Mouse (Mus musculus): ENCODE results near the gene 1700001P01Rik.
A peak's percentile ranks its signal among the peaks of the same experiment; 100 is the strongest.

1700001P01Rik gene

DNA sequence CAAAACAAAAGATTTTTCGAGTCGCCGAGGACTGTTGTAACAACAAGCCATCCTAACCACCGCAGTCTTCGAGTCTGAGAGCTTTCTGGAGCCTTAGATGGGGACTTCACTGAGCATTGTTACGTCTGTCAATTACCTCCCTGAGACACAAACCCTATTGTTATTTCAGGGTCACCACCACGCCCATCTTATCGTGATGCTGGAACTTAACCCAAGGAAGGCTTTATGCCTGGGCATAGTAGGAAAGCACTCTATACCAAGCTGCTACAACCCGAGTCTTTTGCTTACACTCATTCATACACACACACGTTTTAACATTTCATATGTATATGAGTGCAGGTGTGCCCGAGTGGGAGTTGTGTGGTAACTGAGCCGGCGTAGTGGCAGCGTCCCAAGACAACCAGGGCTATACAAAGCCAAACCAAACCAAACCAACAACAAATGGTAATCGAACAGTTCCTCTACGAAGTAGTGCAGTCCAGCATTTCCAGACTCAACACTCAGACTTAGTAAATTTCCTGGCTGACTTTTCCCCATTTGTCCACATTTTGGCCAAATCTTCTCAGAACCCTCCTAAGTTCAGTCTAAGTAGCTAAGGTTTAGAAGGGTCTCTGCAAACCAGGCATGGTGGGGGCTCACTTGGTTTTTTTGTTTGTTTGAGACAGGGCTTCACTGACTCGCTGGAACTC lies at the start of gene 1700001P01Rik:
Gene 1700001P01Rik (minus strand): TSS at position 111 of the 689 bp plus-strand sequence.
- DNase-seq = no peak

DNA sequence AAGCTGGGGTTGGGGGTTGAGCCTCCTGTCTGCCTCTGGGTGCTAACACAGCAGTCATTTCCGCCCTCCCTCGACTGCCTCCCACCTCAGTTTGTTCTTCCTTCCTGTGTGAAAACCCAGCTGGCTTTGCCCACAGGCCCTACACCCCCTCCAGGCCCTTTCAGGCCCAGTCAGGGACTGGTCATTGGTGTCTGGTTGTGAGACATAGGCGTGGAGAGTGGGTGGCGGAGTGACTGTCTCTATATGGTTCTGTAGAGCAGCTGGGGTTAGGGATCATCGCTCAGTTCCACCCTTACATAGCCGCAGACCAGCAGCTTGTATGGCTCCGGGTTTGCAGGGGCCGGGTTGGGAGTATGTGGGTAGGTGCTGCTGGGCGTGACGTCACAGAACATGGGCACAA lies 49.6 kb upstream of the 1700001P01Rik start:
- no peak for DNase-seq

DNA sequence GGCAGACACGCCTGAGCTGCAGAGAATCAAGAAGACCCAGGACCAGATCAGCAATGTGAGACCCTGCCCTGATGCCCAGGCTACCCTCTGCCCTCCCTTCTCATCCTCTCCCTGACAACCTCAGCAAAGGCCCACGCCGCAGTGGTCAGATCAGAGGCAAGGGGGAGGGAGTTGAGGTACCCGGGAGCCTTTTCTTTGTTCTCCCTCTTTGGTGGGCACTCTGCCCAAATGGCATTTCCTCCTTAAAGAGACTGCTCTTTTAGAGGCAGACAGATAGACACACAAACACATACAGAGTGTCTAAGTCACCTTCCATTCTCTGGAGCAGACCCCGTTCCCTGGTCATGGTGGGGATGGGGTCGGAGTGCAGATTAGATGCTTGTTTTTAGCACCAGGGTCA lies 49.2 kb upstream of the 1700001P01Rik start:
- no peak for DNase-seq

DNA sequence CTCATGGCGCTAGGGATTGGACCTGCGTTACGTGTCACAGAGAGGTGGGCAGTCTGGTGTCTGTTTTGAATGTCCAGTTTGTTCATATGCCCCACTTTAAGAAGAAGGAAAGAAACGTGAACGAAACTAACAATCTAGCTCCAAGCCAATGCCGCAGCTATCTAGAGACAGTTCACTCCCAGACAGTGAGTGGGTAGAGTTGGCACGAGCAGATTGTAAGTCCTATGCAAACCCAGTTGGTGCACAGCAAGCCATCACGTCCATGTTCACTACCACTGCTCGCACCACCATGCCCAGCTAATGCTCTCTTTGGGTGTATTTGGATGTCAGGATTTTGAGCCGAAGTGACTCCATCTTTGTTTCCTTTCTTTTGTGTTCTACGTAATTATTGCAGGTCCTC lies 48.5 kb upstream of the 1700001P01Rik start:
- no peak for DNase-seq

DNA sequence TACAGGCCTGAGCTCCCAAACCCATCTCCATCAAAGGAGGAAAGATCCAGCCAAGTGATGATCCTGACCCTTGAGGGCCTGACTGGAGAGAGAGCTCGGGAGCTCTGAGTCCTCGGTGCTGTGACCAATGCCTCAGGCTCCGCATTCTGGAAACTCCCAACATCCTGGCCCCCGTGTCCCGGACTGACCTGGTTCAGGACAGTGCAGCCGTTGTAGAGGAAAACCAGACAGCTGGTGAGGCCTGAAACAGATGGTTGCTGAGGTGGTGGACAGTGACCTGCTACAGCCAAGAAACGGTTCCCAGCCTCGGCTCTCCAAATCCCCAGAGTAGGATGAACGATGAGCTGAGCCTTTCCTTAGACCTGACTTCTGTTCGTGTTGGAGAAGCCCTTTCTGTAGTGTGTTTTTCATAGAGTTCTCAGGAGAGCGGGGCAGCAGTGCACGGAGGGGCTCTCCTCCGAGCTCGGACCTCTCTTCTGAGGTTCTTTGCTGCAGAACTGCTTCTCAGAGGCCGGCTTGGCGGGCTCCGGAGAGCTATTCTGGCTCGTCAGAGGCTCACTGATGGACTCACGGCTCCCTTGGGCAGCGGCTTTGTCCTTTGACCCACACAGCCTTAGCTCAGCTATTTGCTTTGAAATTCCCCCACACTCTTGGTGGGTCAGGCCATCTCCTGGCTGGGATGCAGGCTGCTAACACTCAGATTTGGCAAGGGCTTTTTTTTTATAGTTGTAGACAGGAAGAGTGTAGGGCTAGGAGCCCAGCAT lies 47.3 kb upstream of the 1700001P01Rik start:
- DNase-seq = peak; percentile 28

DNA sequence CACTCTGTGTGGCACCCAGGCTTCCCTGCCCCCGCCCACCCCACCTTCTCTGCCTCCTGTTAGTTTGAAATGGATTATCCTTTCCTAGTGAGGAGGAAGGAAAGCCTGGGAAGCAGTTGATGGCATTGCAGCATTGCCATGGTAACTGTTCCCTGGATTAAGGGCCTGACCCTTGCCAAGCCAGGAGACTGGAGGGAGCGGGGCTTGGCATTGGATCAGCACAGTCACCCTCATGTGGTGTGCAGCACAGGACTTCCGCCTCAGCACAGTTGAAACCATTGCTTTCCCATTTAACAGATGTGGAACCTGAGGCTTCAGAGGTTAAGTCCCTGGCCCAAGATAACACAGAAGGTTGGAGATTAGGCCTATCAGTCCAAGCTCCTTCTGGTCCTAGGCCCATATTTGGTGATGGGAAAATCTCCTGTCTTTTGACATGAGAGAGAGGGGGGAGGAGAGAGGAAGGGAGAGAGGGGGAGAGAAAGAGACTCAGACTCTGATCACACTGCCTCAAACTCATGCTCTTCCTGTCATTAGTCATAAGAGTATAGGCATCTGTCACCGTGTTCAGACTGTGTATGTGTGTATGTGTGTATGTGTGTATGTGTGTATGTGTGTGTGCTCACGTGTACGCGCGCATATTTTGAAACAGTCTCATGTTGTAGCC lies 45.8 kb upstream of the 1700001P01Rik start:
- no peak for DNase-seq

DNA sequence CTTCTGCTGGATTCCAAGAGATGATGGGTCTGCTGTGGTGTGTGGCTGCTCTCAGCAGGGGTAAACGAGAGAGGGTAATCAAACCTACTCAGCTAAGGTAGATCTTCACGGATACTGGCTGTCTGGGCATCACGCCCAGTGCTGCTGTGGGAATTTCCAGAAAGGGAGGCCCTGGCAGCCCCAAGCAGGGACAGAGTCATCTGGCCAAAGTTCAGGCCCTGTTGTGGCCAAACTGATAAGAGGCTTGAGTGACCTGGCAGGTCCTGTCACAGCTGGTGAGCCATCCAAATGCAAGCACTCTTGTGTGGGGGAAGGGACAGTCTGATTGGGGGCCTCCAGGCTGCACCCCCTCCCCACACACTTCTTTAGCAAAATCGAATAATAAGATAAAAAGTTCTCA lies 45.1 kb upstream of the 1700001P01Rik start:
- peak; percentile 89 for DNase-seq

DNA sequence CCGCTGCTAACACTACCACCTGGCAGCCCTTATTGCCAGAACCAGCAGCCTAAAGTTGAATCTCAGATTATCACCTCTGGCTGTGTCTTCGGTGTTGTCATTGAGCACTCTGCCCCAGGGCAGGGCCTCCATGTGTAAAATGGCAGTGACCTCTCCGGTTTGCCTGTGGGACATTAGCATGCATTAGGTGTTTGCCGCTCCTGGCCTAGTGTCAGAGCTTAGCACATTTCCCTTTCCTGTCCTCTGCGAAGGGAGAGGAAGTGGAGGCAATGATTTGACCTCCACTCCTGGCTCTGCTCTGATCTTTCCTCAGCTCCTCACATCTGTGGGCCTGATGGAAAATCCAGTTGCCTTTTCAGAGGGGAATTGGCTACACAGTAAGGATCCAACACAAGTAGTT lies 44.2 kb upstream of the 1700001P01Rik start:
- no peak for DNase-seq

DNA sequence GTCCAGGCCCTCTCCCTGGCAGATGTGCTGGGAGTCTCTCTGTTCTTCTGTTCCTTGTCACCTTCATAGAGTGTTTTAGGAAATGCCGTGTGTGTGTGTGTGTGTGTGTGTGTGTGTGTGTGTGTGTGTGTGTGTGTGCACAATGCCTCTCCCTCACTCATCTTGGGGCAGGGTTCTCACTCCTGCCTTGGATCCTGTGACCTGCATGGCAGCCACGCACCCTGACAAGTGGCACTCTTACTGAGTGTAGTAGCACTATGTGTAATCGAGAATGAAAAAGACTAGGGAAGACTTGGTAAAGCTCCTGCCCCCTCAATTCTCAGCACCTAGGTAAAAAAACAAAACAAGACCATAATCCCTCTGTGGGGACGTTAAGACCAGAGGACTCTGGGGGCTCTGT lies 43.4 kb upstream of the 1700001P01Rik start:
- no peak for DNase-seq

DNA sequence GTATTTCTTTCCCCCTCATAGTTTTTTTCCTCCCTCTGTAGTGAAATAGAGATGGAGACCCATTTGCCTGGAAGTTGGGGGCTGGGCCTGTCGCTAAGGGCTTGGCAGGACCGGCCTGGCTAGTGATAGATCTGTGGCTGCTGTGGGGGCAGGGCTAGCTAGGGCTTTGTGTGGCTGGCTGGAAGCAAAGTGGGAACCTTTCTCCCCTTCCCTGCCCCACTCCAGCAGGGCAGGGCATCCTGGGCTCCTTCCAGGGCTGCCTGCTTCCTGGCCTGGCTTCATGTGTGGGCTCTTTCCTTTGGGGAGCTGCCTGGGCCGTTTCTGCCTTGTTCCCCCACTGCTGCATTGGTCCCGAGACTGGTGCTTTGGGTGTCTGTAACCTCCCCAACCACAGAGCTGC lies 42.9 kb upstream of the 1700001P01Rik start:
- DNase-seq = no peak

DNA sequence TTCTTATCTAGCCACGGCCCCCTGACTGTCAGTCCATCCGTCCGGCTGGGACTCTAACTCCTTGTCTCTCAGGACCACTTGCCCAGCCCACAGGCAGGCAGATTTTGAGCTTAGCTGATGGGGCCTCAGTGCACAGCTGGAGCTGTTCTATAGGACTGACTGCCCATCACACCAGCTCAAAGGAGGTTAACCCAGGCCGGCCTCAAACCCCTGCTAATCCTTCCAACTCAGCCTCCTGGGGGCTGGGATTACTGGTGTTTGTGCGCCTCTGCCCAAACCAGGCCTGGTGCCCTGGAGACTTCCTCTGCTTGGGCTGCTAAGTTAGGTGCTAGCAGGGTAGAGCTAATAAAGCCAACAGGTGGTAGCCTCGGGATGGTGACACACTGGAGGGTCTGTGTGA lies 42.3 kb upstream of the 1700001P01Rik start:
- no peak for DNase-seq

DNA sequence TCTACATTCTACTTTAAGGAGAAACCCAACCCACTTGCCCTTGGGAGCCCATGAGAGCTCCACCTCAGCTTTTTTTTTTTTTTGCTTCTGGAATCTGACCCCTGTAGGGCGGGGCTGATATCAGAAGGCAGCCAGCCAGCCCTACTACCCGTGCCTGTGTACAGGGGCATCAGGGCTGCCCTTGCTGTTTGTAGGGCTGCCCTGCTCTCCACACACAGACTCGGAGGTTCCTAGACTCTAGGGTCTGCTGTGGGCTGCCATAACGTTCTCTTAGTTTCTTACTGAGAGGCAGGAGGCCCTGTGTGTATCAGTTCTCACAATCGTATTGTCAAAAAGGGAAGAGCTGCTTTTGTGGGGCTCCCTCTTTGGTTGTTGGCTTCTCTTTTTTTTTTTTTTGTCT lies 41.7 kb upstream of the 1700001P01Rik start:
- DNase-seq = peak; percentile 71

DNA sequence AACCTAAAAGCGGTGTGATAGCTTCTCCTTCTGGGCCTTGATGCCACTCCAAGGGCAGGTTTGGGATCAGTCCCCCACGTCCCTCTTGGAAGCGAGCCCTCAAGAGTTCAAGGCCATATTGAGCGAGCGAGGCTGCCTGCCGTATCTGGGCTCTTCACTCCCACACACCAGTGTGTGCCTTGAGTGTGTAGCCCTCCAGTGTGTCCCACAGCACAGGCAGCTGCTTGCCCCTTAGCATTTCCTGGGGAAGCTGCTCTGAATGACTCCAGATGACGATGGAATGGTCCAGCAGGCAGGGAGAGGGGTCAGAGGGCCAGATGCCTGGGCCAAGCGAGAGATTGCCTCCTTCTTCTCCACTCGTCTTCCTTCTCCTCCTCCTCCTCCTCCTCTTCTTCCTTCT lies 41.2 kb upstream of the 1700001P01Rik start:
- DNase-seq = peak; percentile 25

DNA sequence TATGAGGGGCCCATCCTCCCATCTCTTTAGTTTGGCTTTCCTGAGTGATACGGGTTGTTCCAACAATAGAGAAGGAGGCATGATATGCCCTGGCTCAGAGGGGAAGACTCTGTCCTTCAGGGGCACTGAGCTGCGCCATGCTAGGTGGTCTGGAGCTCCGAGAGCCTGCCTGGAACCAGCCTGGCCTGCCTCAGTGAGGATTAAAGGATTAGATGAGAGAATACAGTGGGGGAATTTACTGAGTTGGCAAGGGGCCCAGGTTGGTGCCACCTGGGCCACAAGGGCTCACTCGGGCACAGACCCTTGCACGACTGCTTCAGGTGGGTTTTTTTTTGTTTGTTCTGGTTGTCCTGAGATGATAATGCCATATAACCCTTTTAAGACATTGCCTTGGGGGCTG lies 40.5 kb upstream of the 1700001P01Rik start:
- DNase-seq = no peak

DNA sequence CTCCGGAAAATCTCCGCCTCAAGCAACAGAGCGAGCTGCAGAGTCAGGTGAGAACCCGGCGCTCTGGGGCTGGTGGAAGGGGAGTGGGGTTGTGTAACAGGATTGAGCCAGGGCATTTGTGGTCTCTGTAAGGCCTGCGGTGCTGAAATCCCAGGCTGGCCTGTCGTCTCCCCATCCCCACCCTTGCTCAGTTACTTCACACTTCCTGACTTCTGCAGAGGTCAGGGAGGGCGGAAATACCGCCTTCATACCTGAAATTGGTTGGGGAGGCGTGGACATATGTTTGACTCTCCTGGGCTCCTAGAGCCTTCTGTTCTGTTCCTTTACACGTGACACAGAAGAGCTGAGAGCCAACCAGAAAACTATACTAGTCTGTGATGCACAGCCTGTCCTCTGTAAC lies 40.0 kb upstream of the 1700001P01Rik start:
- DNase-seq = no peak

DNA sequence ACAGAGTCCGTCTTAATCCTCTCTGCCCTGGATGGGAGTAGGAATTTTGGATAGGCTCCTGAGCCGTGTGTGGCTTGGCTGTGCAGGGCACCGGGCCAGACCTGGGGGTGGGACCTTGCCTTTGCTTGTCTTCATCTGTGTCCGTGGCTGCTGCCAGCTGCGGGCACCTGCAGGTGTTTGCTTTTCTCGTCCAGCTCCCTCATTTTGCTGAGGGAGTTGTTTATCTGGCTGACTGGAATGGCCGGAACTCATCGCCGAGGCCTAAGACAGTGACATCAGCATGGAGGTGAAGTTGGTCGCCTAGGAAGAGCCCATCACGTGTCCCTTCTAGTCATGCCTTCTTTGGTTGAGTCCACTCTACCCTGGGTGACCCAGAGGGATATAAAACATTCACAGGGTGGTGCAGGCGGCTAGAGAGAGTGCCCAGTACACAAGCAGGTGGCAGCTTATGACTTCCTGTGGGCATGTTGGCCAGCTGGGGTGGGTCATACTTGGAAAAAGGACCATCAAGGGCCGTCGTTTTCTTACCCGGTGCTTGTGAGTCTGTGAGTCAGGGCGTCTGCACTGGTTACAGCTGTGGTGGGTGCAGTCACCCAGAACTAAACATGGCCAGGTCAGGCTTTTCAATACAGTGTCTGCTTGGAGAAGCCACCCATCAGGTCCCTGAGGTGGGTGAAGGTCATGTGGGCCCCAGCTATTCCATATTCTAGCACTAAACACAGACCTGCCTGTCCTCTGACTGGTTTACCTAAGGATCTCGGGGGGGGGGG lies 38.2 kb upstream of the 1700001P01Rik start:
- DNase-seq = peak; percentile 78

DNA sequence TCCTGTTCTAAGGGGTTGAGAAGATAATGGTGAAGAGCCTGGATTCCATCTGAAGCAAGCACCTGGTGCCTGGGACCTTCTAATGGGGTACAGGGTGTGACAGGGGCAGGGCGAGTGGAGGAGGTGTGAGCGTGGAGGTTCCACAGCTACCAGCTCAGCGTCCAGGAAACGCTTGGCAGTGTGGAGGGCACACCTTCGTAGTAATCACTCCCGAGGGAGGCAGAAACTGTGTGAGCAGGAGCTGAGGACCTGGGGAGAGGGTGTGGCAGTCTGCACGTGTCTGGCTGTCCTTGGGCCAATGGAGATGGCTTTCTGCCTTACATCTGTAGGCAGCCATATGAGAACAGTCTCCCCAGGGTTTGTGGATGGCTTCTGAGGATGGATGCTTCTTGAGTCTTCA lies 37.4 kb upstream of the 1700001P01Rik start:
- DNase-seq = no peak

DNA sequence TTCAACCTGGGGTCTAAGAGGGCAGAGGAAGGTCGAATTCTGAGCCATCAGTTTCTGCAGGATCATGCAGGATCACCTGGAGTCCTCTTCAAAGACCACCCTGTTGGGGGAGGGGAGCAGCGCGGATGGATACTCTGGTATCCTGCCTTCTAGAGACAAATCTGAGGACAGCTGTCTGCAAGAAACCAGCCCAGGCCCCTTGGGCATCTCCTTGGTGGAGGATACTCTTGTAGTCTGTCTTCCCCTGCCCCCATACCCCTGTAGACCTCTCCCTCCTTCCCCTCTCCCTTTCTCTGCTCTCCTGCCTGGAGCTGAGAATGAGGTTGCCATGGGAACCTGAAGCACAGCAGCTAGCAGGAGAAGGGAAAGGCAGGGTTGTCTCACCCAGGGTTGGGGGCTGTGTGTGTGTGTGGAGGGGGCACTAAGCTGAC lies 36.8 kb upstream of the 1700001P01Rik start:
- DNase-seq = no peak

DNA sequence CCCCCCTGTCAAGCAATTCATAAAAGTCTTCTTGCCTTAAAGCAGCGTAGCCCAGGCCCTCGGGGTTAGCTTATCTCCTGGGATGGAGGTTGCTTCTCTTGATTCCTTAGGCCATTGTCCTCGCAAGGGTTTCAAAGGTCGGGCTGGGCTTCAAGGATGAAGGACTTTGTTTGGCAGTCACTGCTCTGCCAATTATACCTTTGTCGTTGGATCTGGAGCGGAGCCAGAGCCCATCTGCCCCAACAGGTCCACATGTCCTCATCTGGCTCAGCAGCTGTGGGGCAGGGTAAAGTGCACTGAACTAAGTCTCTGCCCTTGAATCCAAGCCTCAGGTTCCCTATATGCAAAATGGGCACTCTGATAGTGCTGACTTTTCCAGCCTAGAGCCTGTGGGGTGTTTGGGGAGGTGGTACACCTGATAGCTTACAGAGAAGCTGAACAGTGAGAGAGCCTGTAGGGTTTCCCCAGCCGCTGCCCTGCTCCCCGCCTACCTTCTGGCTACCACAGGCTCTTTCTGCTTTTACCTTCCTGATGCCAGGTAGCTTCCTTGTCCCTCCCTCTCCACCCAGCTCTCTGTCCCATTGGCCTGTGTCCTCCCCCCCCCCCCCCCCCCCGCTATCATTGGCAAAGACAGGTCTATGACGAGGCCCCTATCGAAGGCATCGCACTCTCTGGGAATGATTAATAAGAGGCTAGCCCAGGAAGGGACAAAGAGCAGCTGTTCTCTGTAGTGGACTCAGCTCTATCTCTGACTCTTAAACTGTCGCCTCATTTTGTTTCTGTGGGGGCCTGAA lies 36.0 kb upstream of the 1700001P01Rik start:
- DNase-seq = peak; percentile 80

DNA sequence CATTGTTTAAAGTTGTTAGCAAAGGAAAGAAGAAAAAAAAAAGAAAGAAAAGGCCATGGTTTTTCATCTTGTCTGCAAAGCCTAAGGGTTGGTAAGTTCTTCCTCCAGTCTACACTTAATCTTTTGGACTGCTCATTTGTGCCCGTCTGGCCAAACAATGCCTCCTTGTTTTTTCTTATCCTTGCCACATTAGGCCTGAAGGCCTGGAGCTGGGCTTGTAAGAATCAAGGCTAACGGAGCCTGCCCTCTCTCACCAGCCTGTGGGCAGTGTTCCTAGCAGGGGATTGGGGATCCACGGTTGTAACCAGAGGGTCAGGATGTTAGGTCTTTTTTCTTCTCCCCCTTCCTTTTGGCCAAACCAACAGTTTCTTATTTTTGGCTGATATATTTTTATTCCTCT lies 35.3 kb upstream of the 1700001P01Rik start:
- DNase-seq = no peak

DNA sequence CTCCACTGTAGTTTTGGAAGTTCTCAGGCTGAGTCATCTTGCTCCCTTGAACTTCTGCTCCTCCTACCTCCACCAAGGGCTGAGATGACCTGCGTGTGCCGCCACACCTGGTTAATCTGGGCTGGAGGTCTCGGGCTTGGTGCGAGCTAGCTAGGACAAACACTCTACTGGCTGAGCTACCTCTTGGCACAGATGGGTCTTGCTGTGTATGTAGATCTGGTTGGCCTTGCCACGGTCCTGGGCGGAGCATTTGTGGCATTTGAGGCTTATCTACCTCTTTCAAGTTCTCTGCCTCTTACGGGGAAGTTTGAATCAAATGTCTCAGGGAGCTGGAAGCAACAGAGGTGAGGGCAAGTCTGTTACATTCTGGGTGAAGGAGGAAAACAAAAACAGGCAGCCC lies 34.6 kb upstream of the 1700001P01Rik start:
- peak; percentile 50 for DNase-seq

All from kidney, adult 18-20 months (tissue).